Mouse (Mus musculus) MEL (cell line): ENCODE results near the gene 2410004B18Rik. TPM values are rescaled to one million over a fixed set of nuclear protein-coding genes. Genes with fewer than 3 reads are reported as not detected.

Experiments used
- DNase-seq: peaks from one replicate; pipeline ENCODE4 v3.0.0; 2011; ENCODE audit warnings: low read depth, low spot score
- H3K27ac ChIP-seq: 2 replicates; pipeline ENCODE4 v1.5.1; 2012; ENCODE audit warnings: low read depth, mild to moderate bottlenecking, control low read depth, low read length, moderate library complexity; ENCODE audit not compliant: control insufficient read depth
- H3K27me3 ChIP-seq, 2 experiments: fragments of 150-350 bp in 1 of 2; sonication (generic) in 1 of 2; 2 replicates each; pipeline ENCODE4 v1.6.1; 2012; ENCODE audit warnings: low read length in 2 of 2, mild to moderate bottlenecking in 2 of 2, improper control_type of control experiment in 1 of 2, moderate library complexity in 1 of 2; ENCODE audit not compliant: insufficient read depth in 2 of 2, control insufficient read depth in 1 of 2
- H3K36me3 ChIP-seq, 2 experiments: 2 replicates each; pipeline ENCODE4 v1.6.1; 2012 to 2014; ENCODE audit warnings: low read length in 2 of 2, improper control_type of control experiment in 1 of 2, inconsistent platforms in 1 of 2, mild to moderate bottlenecking in 1 of 2; ENCODE audit not compliant: insufficient read depth in 2 of 2, control insufficient read depth in 1 of 2
- H3K4me1 ChIP-seq, 2 experiments: fragments of 150-350 bp in 1 of 2; sonication (generic) in 1 of 2; 2 replicates each; pipeline ENCODE4 v1.6.1; 2012; ENCODE audit warnings: low read length in 2 of 2, improper control_type of control experiment in 1 of 2, mild to moderate bottlenecking in 1 of 2; ENCODE audit not compliant: insufficient read depth in 2 of 2, control insufficient read depth in 1 of 2
- H3K4me3 ChIP-seq, 2 experiments: fragments of 150-350 bp in 1 of 2; sonication (generic) in 1 of 2; 2 replicates each; pipeline ENCODE4 v1.5.1; 2012; ENCODE audit warnings: low read depth in 2 of 2, low read length in 2 of 2, mild to moderate bottlenecking in 2 of 2, moderate library complexity in 2 of 2, control low read depth in 1 of 2, improper control_type of control experiment in 1 of 2; ENCODE audit not compliant: control insufficient read depth in 1 of 2, insufficient read depth in 1 of 2
- H3K79me2 ChIP-seq: 2 replicates; pipeline ENCODE4 v1.6.1; 2012; ENCODE audit warnings: mild to moderate bottlenecking, low read length, moderate library complexity; ENCODE audit not compliant: control insufficient read depth, poor library complexity, insufficient read depth
- H3K9ac ChIP-seq: 2 replicates; pipeline ENCODE4 v1.6.1; 2012; ENCODE audit warnings: low read depth, mild to moderate bottlenecking, control low read depth, low read length, moderate library complexity; ENCODE audit not compliant: control insufficient read depth, poor library complexity, severe bottlenecking
- H3K9me3 ChIP-seq: fragments of 150-350 bp; sonication (generic); replicated peaks from 2 replicates; pipeline ENCODE4 v1.6.1; 2012; ENCODE audit warnings: mild to moderate bottlenecking, low read length, improper control_type of control experiment, moderate library complexity; ENCODE audit not compliant: insufficient read depth
- CHD1 ChIP-seq: IDR thresholded peaks from 2 replicates; pipeline ENCODE4 v1.6.1; 2012; ENCODE audit warnings: low read depth, mild to moderate bottlenecking, inconsistent platforms, low read length, improper control_type of control experiment
- CHD2 ChIP-seq: IDR thresholded peaks from 2 replicates; pipeline ENCODE4 v1.6.1; 2011; ENCODE audit warnings: low read length, improper control_type of control experiment
- CTCF ChIP-seq, 3 experiments: IDR thresholded peaks in 2 of 3; conservative IDR thresholded peaks in 1 of 3; 2 replicates each; pipeline ENCODE4 v1.5.1; 2011 to 2012; ENCODE audit warnings: low read length in 3 of 3, low read depth in 2 of 3, mild to moderate bottlenecking in 2 of 3, improper control_type of control experiment in 1 of 3, inconsistent platforms in 1 of 3, mixed read lengths in 1 of 3, moderate library complexity in 1 of 3; ENCODE audit not compliant: control insufficient read depth in 1 of 3, insufficient read depth in 1 of 3, poor library complexity in 1 of 3, severe bottlenecking in 1 of 3
- E2F4 ChIP-seq: IDR thresholded peaks from 2 replicates; pipeline ENCODE4 v1.6.1; 2011; ENCODE audit warnings: low read depth, low read length, improper control_type of control experiment, borderline replicate concordance
- ELF1 ChIP-seq: IDR thresholded peaks from 2 replicates; pipeline ENCODE4 v1.6.1; 2014; ENCODE audit warnings: low read depth, mild to moderate bottlenecking, inconsistent platforms, low read length, improper control_type of control experiment, moderate library complexity
- EP300 ChIP-seq, 2 experiments: IDR thresholded peaks; 2 replicates each; pipeline ENCODE4 v1.6.1; 2011; ENCODE audit warnings: improper control_type of control experiment in 2 of 2, low read length in 2 of 2, low read depth in 1 of 2, mild to moderate bottlenecking in 1 of 2
- GATA1 ChIP-seq: IDR thresholded peaks from 2 replicates; pipeline ENCODE4 v1.6.1; 2011; ENCODE audit warnings: low read depth, low read length, improper control_type of control experiment
- HCFC1 ChIP-seq: IDR thresholded peaks from 2 replicates; pipeline ENCODE4 v1.6.1; 2012; ENCODE audit warnings: low read depth, mild to moderate bottlenecking, inconsistent platforms, low read length, improper control_type of control experiment, moderate library complexity
- JUND ChIP-seq: IDR thresholded peaks from 2 replicates; pipeline ENCODE4 v1.6.1; 2011; ENCODE audit warnings: low read depth, mild to moderate bottlenecking, improper control_type of control experiment, low read length
- KAT2A ChIP-seq: conservative IDR thresholded peaks from 2 replicates; pipeline ENCODE4 v1.6.1; 2012; ENCODE audit warnings: low read depth, low read length, improper control_type of control experiment, inconsistent platforms
- MAX ChIP-seq: IDR thresholded peaks from 2 replicates; pipeline ENCODE4 v1.6.1; 2011; ENCODE audit warnings: low read length, improper control_type of control experiment
- MEF2A ChIP-seq: IDR thresholded peaks from 2 replicates; pipeline ENCODE4 v1.6.1; 2014; ENCODE audit warnings: low read depth, mild to moderate bottlenecking, inconsistent platforms, low read length, improper control_type of control experiment; ENCODE audit not compliant: poor library complexity, insufficient replicate concordance, severe bottlenecking; ENCODE audit errors: extremely low read depth
- MXI1 ChIP-seq: IDR thresholded peaks from 2 replicates; pipeline ENCODE4 v1.6.1; 2011; ENCODE audit warnings: mild to moderate bottlenecking, low read depth, low read length, improper control_type of control experiment
- MYB ChIP-seq: IDR thresholded peaks from 2 replicates; pipeline ENCODE4 v1.6.1; 2011; ENCODE audit warnings: mild to moderate bottlenecking, low read depth, low read length, improper control_type of control experiment
- MYC ChIP-seq: IDR thresholded peaks from 2 replicates; pipeline ENCODE4 v1.6.1; 2011; ENCODE audit warnings: low read depth, mild to moderate bottlenecking, low read length, improper control_type of control experiment, moderate library complexity
- NELFE ChIP-seq: IDR thresholded peaks from 2 replicates; pipeline ENCODE4 v1.6.1; 2011; ENCODE audit warnings: low read depth, low read length, improper control_type of control experiment
- POLR2A ChIP-seq, 2 experiments: IDR thresholded peaks; 2 replicates each; pipeline ENCODE4 v1.6.1; 2011 to 2012; ENCODE audit warnings: low read length in 2 of 2, mild to moderate bottlenecking in 2 of 2, control low read depth in 1 of 2, improper control_type of control experiment in 1 of 2, low read depth in 1 of 2, moderate library complexity in 1 of 2; ENCODE audit not compliant: control insufficient read depth in 1 of 2, insufficient read depth in 1 of 2, poor library complexity in 1 of 2
- RAD21 ChIP-seq: IDR thresholded peaks from 2 replicates; pipeline ENCODE4 v1.6.1; 2011; ENCODE audit warnings: mild to moderate bottlenecking, low read depth, low read length, improper control_type of control experiment
- SIN3A ChIP-seq: IDR thresholded peaks from 2 replicates; pipeline ENCODE4 v1.6.1; 2012; ENCODE audit warnings: low read length, improper control_type of control experiment, inconsistent platforms
- SMC3 ChIP-seq: IDR thresholded peaks from 2 replicates; pipeline ENCODE4 v1.6.1; 2011; ENCODE audit warnings: low read depth, low read length, improper control_type of control experiment
- TAL1 ChIP-seq: IDR thresholded peaks from 2 replicates; pipeline ENCODE4 v1.6.1; 2012; ENCODE audit warnings: mild to moderate bottlenecking, inconsistent platforms, low read length, moderate library complexity, mixed read lengths
- UBTF ChIP-seq: IDR thresholded peaks from 2 replicates; pipeline ENCODE4 v1.6.1; 2012; ENCODE audit warnings: low read depth, mild to moderate bottlenecking, inconsistent platforms, low read length, improper control_type of control experiment, moderate library complexity, borderline replicate concordance; ENCODE audit not compliant: insufficient read depth
- ZKSCAN1 ChIP-seq: IDR thresholded peaks from 2 replicates; pipeline ENCODE4 v1.6.1; 2012; ENCODE audit warnings: low read depth, mild to moderate bottlenecking, inconsistent platforms, low read length, improper control_type of control experiment, moderate library complexity
- ZNF384 ChIP-seq: IDR thresholded peaks from 2 replicates; pipeline ENCODE4 v1.6.1; 2012; ENCODE audit warnings: low read depth, mild to moderate bottlenecking, inconsistent platforms, low read length, improper control_type of control experiment
- polyA plus RNA-seq, 2 experiments: library from polyadenylated mRNA; stranded (reverse) in 1 of 2; unstranded in 1 of 2; fragments of >175 nt in 1 of 2; fragments of >200 nt in 1 of 2; gene quantifications; 2 replicates each; pipeline versions ENCODE4 v1.2.1 to v1.2.4; 2012; ENCODE audit warnings: low replicate concordance in 2 of 2, low read depth in 1 of 2; ENCODE audit not compliant: insufficient read length in 2 of 2, insufficient read depth in 1 of 2, missing spikeins in 1 of 2
- total RNA-seq: library from RNA; depleted of rRNA; stranded (reverse); fragments of 300-350 nt; gene quantifications from 2 replicates; pipeline ENCODE4 v1.2.3, GENCODE M21; 2012

2410004B18Rik gene
- total and polyA plus RNA-seq, 3 experiments: 32.3 to 42.3 TPM; not detected in 1

DNA sequence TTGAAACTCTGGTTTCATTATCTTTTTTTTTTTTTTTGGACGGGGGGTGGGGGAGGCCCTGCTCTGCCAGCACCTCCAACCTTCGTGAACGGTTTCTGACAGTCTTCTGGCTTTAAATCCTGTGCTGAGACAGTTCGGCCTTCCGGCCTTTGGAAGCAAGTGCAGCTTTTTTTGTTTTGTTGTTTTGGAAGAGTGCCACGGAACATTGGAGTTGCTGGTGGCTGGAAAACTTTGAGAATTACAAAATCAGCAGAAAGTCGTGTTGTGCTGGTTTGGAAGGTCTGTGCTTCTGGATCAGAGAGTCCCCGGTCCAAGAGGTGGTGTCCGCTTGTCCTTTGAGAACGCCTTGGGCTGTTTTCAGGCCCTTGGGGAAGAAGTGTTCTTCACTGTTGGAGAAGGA, 55.0 kb downstream of the 2410004B18Rik start:
- Histone ChIP-seq H3K27ac (peak overlapping the region; percentile 35), H3K36me3 (peaks cover 1 to 15% of the 10 kb centered on the region in 2 experiments; a peak in 3 of 4 replicates)
- TF ChIP-seq EP300 (IDR thresholded peaks at IDR 0.05; ENCODE audit: low read depth in 1 of 2, low read length in 2 of 2) (no peak), GATA1 (no peak), ZNF384 (no peak), JUND (no peak), E2F4 (no peak), SIN3A (no peak), RAD21 (no peak), CHD2 (no peak), SMC3 (no peak), HCFC1 (no peak), ELF1 (no peak), MXI1 (no peak)

DNA sequence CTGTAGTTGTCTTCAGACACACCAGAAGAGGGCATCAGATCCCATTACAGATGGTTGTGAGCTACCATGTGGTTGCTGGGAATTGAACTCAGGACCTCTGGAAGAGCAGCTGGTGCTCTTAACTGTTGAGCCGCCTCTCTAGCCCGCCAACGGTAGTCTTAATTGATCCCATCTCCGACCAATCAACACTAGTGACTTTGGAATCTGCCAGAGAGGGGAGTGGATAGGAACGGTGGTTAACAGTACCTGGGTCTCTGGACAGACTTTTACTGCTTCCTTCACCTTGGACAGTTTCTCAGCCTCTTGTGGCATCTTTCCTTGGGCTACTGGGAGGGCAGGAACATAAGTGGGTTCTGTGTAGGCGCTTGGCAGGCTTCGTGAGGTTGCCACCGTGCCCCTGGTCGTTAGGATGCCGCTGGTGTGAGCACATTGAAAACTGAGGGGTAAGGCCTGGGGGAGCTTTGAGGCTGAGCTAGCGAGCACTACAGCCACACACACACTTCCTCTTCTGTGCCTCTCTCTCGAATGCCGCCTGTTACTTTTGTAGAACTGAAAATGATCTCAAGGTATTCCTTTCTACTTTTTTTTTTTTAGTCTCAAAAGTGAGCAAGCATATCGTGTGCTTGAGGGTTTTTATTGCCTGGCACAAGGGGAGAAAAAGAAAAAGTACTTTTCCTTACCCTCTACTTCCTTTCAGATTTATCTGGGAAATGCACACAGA, 55.8 kb downstream of the 2410004B18Rik start:
- no peaks in the 10 kb centered on the region for H3K9me3 ChIP-seq

More for the DNA sequence above, 55.0 kb downstream of the 2410004B18Rik start:
- H3K9ac ChIP-seq: peak overlapping the region; percentile 50
- peaks cover 8 to 11% of the 10 kb centered on the region in 2 experiments; a peak in 3 of 4 replicates for H3K4me1 ChIP-seq
- H3K79me2 ChIP-seq: peaks cover 53% of the 10 kb centered on the region
- no peaks in the 10 kb centered on the region for H3K9me3 ChIP-seq
- H3K27me3 ChIP-seq: no peaks in the 10 kb centered on the region
- DNase-seq: no peak
- peak overlapping the region; percentile 29 to 30; a peak in 3 of 4 replicates for H3K4me3 ChIP-seq

More for the DNA sequence above, 55.8 kb downstream of the 2410004B18Rik start:
- peak; percentile 85 for DNase-seq
- Histone ChIP-seq H3K36me3 (peaks cover 1 to 15% of the 10 kb centered on the region in 2 experiments), H3K27me3 (no peaks in the 10 kb centered on the region), H3K27ac (peak overlapping the region; percentile 35), H3K79me2 (peaks cover 47% of the 10 kb centered on the region), H3K4me1 (peaks cover 8 to 11% of the 10 kb centered on the region in 2 experiments; a peak in 3 of 4 replicates), H3K4me3 (peak overlapping the region; percentile 29 to 72), H3K9ac (peak overlapping the region; percentile 44)
- TF ChIP-seq ZKSCAN1 (no peak), CTCF (IDR thresholded peaks at IDR 0.05 in 2 of 3, conservative IDR thresholded peaks at IDR 0.05 in 1 of 3; ENCODE audit: control insufficient read depth in 1 of 3, insufficient read depth in 1 of 3, low read depth in 2 of 3, low read length in 3 of 3, poor library complexity in 1 of 3, severe bottlenecking in 1 of 3) (0 out of 6 replicates have a peak, but pooled peaks of 1 of the 3 experiments have one; percentile 9), ZNF384 (no peak; the same call in 1 of the 2 replicates), EP300 (IDR thresholded peaks at IDR 0.05; ENCODE audit: low read depth in 1 of 2, low read length in 2 of 2) (no peak), HCFC1 (peak; percentile 32; the same call in 1 of the 2 replicates), SMC3 (no peak), MAX (0 out of 2 replicates have a peak, but pooled peaks have one; percentile 10), KAT2A (no peak), MYC (peak; percentile 70), NELFE (0 out of 2 replicates have a peak, but pooled peaks have one; percentile 27), SIN3A (peak; percentile 26; the same call in 1 of the 2 replicates), TAL1 (no peak), UBTF (no peak), MEF2A (no peak), CHD2 (no peak), MYB (peak; percentile 36; the same call in 1 of the 2 replicates), POLR2A (IDR thresholded peaks at IDR 0.05; ENCODE audit: control insufficient read depth in 1 of 2, insufficient read depth in 1 of 2, low read depth in 1 of 2, low read length in 2 of 2, poor library complexity in 1 of 2) (peak in 1 of 2 experiments; percentile 49; a peak in 1 of 4 replicates), MXI1 (no peak; the same call in 1 of the 2 replicates), GATA1 (0 out of 2 replicates have a peak, but pooled peaks have one; percentile 42), CHD1 (no peak)
